Mouse (Mus musculus) forebrain, postnatal 0 days (tissue): ENCODE measurements around the gene Psme2. TPM values are rescaled to one million over a fixed set of nuclear protein-coding genes. Genes with fewer than 3 reads are reported as not detected.

Source experiments
- ATAC-seq: fragments of 200-750 bp; cut with Nextera tagmentation; 2 replicates; pipeline ENCODE4 v1.8.0; 2017; ENCODE audit warnings: mild to moderate bottlenecking, moderate library complexity
- DNase-seq: peaks from one replicate; pipeline ENCODE4 v3.0.0-alpha.2; 2015
- H3K27ac ChIP-seq: fragments of 300-500 bp; sonication (generic); 2 replicates; pipeline ENCODE4 v1.5.1; 2014; ENCODE audit warnings: low read depth, mild to moderate bottlenecking, antibody characterized with exemption, low read length, moderate library complexity, mixed read lengths
- H3K27me3 ChIP-seq: fragments of 300-500 bp; sonication (generic); 2 replicates; pipeline ENCODE4 v1.6.1; 2014; ENCODE audit warnings: mild to moderate bottlenecking, low read length, mixed read lengths; ENCODE audit not compliant: insufficient read depth
- H3K36me3 ChIP-seq: fragments of 300-500 bp; sonication (generic); 2 replicates; pipeline ENCODE4 v1.6.1; 2014; ENCODE audit warnings: mild to moderate bottlenecking, moderate library complexity; ENCODE audit not compliant: insufficient read depth
- H3K4me1 ChIP-seq: fragments of 300-500 bp; sonication (generic); 2 replicates; pipeline ENCODE4 v1.6.1; 2014; ENCODE audit warnings: antibody characterized with exemption; ENCODE audit not compliant: insufficient read depth
- H3K4me2 ChIP-seq: fragments of 300-500 bp; sonication (generic); 2 replicates; pipeline ENCODE4 v1.6.1; 2014; ENCODE audit warnings: low read depth, mild to moderate bottlenecking, moderate library complexity
- H3K4me3 ChIP-seq: fragments of 300-500 bp; sonication (generic); 2 replicates; pipeline ENCODE4 v1.5.1; 2014; ENCODE audit warnings: low read depth, low read length, mixed read lengths
- H3K9ac ChIP-seq: fragments of 300-500 bp; sonication (generic); 2 replicates; pipeline ENCODE4 v1.6.1; 2014; ENCODE audit warnings: mild to moderate bottlenecking
- H3K9me3 ChIP-seq: fragments of 300-500 bp; sonication (generic); 2 replicates; pipeline ENCODE4 v1.6.1; 2016; ENCODE audit warnings: low read length
- CTCF ChIP-seq: sonication (generic); IDR thresholded peaks from 2 replicates; pipeline ENCODE4 v1.5.1; 2016; ENCODE audit warnings: antibody characterized with exemption, control low read depth, low read depth
- WGBS: fragments of 180-500 bp; shearing (Covaris S2); extraction: QIAGEN DNeasy Blood & Tissue Kit; methylation state at CpG from one replicate; pipeline ENCODE4 v1.1.7; 2014; 5-methylcytosine and 5-hydroxymethylcytosine counted together
- polyA plus RNA-seq: library from polyadenylated mRNA; unstranded; fragments of >200 nt; fragmentation: Nextera tagmentation; extraction: Ambion mirVana; gene quantifications from 2 replicates; pipeline ENCODE4 v1.2.1, GENCODE M21; 2015
- total RNA-seq: library from RNA; depleted of rRNA; stranded (reverse); fragments of >200 nt; gene quantifications from 2 replicates; pipeline ENCODE4 v1.2.3, GENCODE M21; 2014

Gene Psme2
- total and polyA plus RNA-seq, 2 experiments from 2014 or later, result 76.2 to 171 TPM

GRCm38 (mm10) chr14:55565748-55566147 lies 25.2 kb downstream of the Psme2 start:
- peaks cover 68% of the 10 kb centered on the region for H3K36me3 ChIP-seq
- H3K4me3 ChIP-seq, result no peak overlapping the region
- no peaks in the 10 kb centered on the region for H3K9me3 ChIP-seq
- no peak overlapping the region for H3K4me2 ChIP-seq
- H3K9ac ChIP-seq, result no peak overlapping the region
- DNase-seq (no peak), ATAC-seq (no peak)
- no peak overlapping the region for H3K27ac ChIP-seq
- 88% methylated on average over 3 of the region's 3 CpGs for WGBS
- peak; percentile 19; the same call in 1 of the 2 replicates for TF ChIP-seq CTCF
- H3K4me1 ChIP-seq, result peaks cover 9% of the 10 kb centered on the region
- no peaks in the 10 kb centered on the region for H3K27me3 ChIP-seq

DNA sequence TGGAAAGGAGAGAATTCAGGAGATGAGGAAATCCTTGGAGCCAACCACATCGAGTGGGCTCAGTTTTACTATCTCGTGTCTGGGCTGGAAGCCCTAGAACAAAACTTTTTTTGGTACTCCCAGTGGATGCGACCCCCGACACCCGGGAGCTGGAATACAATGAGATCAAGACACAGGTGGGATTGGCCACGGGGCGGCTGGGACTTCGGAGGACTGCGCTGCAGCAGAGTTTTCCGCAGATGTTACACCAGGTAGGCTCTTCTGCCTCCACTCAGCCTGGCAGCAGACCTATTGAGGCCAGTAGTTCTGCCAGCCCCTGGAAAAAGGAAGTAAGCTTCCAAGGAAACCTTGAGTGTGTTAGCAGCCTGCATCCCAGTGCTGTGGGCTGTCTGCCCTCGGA lies 27.7 kb downstream of the Psme2 start:
- Histone ChIP-seq H3K27ac (no peak overlapping the region), H3K27me3 (no peaks in the 10 kb centered on the region), H3K4me2 (no peak overlapping the region), H3K4me3 (no peak overlapping the region), H3K9me3 (no peaks in the 10 kb centered on the region), H3K36me3 (peaks cover 50% of the 10 kb centered on the region), H3K9ac (no peak overlapping the region), H3K4me1 (peaks cover 9% of the 10 kb centered on the region)
- DNase-seq, result no peak
- no peak for ATAC-seq
- TF ChIP-seq CTCF, result no peak
- 93% methylated on average over 11 of the region's 11 CpGs for WGBS

- peaks cover 36% of the 10 kb centered on the region for H3K36me3 ChIP-seq
- ATAC-seq (no peak), DNase-seq (no peak)
- peaks cover 9% of the 10 kb centered on the region for H3K4me1 ChIP-seq
- H3K9ac ChIP-seq, result no peak overlapping the region
- H3K27me3 ChIP-seq, result no peaks in the 10 kb centered on the region
- H3K9me3 ChIP-seq, result no peaks in the 10 kb centered on the region
- no peak overlapping the region for H3K27ac ChIP-seq
- WGBS, result 93% methylated on average over 10 of the region's 10 CpGs
- H3K4me3 ChIP-seq, result no peak overlapping the region
- peak overlapping the region; percentile 74; the same call in 1 of the 2 replicates for H3K4me2 ChIP-seq
- no peak for TF ChIP-seq CTCF
Measured at GRCm38 (mm10) chr14:55561860-55562259, 29.1 kb downstream of the Psme2 start.

DNA sequence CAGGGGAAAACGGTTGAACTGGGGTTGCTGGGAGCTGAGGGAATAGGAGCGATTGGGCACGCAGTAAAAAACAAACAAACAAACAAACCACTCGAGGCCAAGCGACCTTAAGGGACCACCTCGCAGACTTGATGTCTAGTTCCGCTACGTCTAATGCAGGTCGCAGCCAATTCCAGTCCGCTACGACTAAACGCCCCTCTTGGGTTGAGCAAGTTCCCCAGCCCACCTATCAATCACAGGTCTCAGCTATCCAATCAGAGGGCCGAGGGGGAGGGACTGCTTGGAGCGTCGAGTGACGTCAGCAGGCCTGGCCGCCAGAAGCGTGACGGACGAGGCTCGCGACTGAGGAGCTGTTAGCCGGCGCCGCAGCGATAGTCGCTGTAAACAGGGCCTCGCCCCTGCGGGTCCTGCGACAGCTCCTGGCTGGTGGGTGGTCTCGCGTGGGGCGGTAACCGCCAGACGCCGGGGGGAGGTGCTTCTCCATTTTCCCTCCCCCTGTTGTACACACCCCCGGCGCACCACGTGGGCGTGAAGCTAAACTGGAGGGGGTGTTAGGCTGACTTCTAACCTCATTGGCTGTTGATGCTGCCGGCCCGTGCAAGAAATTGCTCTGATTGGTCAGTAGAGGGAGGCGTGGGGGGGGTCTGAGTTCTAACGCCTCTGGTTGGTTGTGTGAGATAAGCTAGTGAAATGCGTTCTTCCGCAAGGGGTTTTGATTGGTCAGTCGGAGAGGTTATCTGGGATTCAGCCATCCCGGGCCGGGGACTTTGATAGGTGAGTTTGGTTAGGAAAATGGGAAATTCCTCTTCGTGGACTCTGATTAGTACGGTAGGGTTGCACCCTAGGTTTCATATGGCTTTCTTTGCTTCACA lies 30.5 kb downstream of the Psme2 start, which contains the start of gene A730061H03Rik:
Gene A730061H03Rik, minus strand, starts transcription at position 205 of the 872 bp plus-strand sequence.
- 3% methylated on average over 51 of the region's 51 CpGs for WGBS
- peak within 1 kb of the TSS; percentile 74 for H3K4me2 ChIP-seq
- DNase-seq, result peak; percentile 99
- H3K36me3 ChIP-seq, result peaks cover 21% of the 10 kb centered on the region
- peaks cover 9% of the 10 kb centered on the region for H3K4me1 ChIP-seq
- no peaks in the 10 kb centered on the region for H3K9me3 ChIP-seq
- H3K4me3 ChIP-seq, result peak within 1 kb of the TSS; percentile 58
- 0 out of 2 replicates have a peak, but pooled peaks have one; percentile 38 for TF ChIP-seq CTCF
- peak; percentile 95 for ATAC-seq
- peak within 1 kb of the TSS; percentile 95 for H3K27ac ChIP-seq
- peak within 1 kb of the TSS; percentile 68 for H3K9ac ChIP-seq
- no peaks in the 10 kb centered on the region for H3K27me3 ChIP-seq

DNA sequence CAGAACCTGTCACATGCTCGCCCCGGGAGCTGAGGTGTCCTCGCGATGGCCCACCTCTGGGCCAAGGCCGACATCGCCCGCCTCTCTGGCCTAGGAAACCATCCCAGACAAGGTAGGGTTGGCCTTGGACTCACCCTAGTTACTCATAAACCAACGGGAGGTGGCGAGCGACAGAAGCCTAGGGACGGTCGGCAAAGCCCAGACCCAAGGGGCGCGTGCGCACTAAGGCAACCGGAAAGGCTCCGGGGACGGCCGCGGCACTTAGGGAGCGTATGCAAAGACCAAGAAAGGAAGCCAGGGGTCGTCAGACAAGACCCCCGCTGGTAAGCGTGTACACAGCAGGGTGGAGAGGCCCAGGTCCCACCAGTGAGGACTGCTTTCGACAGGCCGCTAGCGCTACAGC lies 31.1 kb downstream of the Psme2 start, which contains the start of gene Dcaf11:
Gene Dcaf11, plus strand, starts transcription at position 208 of the 403 bp plus-strand sequence.
- WGBS, result under 1% methylated on average over 27 of the region's 27 CpGs
- Histone ChIP-seq H3K9ac (peak within 1 kb of the TSS; percentile 68), H3K27ac (peak within 1 kb of the TSS; percentile 95), H3K4me1 (peaks cover 9% of the 10 kb centered on the region), H3K4me2 (peak within 1 kb of the TSS; percentile 74), H3K9me3 (no peaks in the 10 kb centered on the region), H3K4me3 (peak within 1 kb of the TSS; percentile 58), H3K36me3 (peaks cover 15% of the 10 kb centered on the region), H3K27me3 (no peaks in the 10 kb centered on the region)
- DNase-seq, result peak; percentile 95
- TF ChIP-seq CTCF, result peak; percentile 64
- peak; percentile 74 for ATAC-seq

DNA sequence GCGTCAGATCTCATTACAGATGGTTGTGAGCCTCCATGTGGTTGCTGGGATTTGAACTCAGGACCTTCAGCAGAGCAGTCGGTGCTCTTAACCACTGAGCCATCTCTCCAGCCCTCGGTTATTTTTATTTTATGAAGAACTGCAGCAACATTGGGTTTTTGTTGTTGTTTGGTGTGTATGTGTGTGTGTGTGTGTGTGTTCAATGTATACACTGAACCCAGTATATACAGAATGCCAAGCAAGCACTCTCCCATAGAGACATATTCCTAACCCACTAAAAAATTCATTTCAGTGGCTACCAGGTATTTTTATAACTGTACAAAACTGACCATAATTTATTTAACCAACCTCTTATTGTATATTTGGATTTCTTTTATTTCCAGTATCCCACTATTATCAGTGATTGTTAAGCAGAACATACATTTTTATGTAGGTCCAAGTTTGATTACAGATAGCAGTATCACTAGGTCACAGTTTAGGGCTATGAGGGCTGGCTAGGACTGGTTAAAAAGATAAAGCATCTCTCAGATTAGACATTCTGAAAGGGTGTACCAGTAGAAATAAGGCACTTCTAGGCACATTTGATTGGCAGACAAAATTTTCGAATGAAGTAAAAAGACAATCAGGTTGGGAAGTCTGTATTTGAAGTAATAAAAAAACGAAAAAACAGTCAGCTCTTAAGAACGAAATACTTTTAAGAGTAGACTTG lies 32.0 kb downstream of the Psme2 start:
- H3K27me3 ChIP-seq, result no peaks in the 10 kb centered on the region
- DNase-seq (no peak), ATAC-seq (no peak)
- WGBS, result 55% methylated on average over 6 of the region's 6 CpGs
- peak overlapping the region; percentile 74 for H3K4me2 ChIP-seq
- no peak overlapping the region for H3K27ac ChIP-seq
- H3K4me3 ChIP-seq, result peak overlapping the region; percentile 58
- peaks cover 6% of the 10 kb centered on the region for H3K36me3 ChIP-seq
- H3K9ac ChIP-seq, result no peak overlapping the region
- H3K9me3 ChIP-seq, result no peaks in the 10 kb centered on the region
- TF ChIP-seq CTCF, result no peak; the same call in 1 of the 2 replicates
- peaks cover 9% of the 10 kb centered on the region for H3K4me1 ChIP-seq

DNA sequence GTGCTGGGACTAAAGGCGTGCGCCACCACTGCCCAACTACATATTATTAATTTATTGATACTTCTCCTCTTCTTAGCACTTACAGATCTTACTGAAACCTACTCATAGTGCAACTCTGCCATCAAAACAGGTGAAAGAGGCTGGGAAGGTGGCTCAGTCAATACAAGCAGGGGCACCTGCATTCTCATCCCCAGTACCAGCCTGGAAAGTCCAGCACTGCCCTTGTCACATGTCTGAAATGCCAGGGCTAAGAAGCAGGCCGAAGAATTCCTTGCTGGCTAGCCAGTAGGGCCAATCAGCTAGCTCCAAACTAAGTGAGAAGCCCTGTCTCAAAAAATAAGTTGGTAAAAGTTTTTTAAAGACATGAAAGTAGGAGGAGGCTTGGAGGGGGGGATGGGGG lies 33.3 kb downstream of the Psme2 start:
- no peak overlapping the region for H3K27ac ChIP-seq
- DNase-seq (no peak), ATAC-seq (no peak)
- H3K36me3 ChIP-seq, result no peaks in the 10 kb centered on the region
- TF ChIP-seq CTCF, result no peak
- WGBS, result 92% methylated on average over 3 of the region's 3 CpGs
- H3K9ac ChIP-seq, result no peak overlapping the region
- no peak overlapping the region for H3K4me3 ChIP-seq
- H3K9me3 ChIP-seq, result no peaks in the 10 kb centered on the region
- H3K27me3 ChIP-seq, result no peaks in the 10 kb centered on the region
- H3K4me1 ChIP-seq, result peaks cover 9% of the 10 kb centered on the region
- no peak overlapping the region for H3K4me2 ChIP-seq
